Mouse (Mus musculus): ENCODE data around the gene Dhx35.

Dhx35 gene

DNA sequence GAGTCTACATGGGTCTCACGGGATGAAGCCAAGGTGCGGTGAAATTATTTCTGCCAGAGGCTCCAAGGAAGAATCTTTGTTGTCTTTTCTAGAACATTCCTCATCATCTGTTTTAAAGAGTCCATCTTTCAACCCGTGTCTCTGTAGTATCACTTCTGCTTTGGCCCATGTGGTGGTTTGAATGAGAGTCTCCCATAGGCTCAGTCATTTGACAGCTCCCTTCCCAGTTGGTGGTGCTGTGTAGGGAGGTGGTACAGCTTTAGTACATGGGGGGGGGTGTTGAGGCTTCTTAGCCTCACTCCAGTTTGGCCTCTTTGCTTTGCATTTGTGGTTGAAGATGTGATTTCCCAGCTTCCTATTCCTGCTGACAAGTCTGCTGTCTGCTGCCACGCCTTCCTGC, 96.7 kb downstream of the Dhx35 start:
- DNase-seq (ENCODE audit: low spot score in 2 of 2), result no peak

DNA sequence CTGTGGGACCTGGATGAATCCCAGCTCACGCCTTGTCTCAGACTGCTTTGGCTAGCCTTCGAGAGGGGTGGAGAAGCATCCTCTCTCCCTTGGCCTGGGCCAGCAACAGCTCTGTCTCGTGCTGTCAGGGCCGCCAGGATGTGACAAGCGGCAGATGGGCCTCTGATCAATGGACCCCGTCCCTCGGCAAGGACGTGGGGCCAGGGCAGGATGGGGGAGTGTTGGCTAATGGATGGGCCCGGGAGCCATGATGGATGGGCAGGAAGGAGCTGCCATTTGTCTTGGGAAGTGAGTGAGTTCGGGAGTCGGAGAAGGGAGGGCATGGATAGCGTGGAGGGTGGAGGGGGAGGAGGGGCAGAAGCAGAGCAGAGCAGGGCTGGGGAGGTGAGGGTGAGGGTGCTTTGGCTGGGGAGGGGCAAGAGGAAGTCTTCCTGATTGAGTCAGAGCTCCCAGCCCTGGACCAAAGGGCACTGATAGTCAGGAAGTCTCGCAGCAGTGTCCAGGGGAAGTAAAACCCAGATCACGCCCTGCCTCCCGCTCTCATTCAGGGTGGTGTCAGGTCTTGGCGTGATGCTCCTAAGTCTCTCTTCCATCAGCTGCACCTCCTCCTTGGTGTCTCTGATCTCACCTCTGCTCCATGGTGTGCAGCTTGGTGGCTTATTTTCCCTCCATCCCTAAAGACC, 98.7 kb downstream of the Dhx35 start:
- DNase-seq (ENCODE audit: low spot score in 2 of 2), result no peak

DNA sequence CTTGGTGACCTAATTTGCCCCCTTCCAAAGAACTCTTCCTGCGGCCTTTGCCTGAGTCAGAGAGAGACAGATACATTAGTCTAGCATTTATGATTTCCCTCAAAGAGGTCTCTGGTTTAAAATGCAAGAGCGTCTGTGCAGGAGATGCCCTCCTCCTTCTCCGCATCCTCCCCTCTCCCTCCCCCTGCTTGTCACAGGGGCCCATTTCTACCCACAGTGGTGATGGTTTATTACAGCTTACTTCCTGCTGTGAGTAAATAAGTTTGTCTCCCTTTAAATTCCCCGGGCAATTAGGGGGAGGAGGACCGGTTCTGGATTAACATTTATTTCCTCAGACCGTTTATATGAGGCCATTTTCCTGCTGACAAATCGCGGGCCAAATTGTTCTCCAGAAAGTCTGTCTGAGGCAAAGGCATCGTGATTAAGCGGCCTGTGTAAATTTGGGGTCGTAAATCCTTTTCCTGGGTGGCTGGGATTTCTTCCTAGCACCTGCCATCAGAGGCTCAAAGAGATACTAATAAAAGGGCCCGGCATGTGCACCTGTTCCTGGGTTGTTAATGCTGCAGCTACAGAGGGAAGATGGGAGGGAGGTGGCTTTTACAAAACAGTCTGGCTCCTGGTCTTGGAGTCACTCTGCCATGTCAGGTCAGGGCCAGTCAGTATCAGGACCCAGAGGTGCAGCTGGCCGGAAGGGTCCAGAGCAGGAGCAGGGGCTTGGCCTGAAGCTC, 104.0 kb downstream of the Dhx35 start:
- no peak for DNase-seq (ENCODE audit: low spot score in 2 of 2)

Data from frontal cortex, postnatal 25 days (tissue).